Mouse (Mus musculus): ENCODE measurements around the gene Sec11a. TPM values are rescaled to one million over a fixed set of nuclear protein-coding genes. Genes with fewer than 3 reads are reported as not detected.
A peak's percentile ranks its signal among the peaks of the same experiment; 100 is the strongest.

Gene Sec11a
- total and polyA plus RNA-seq, 2 experiments from 2014 or later = 48.1 to 140 TPM

- no peaks in the 10 kb centered on the region for H3K27me3 ChIP-seq (ENCODE audit: insufficient read depth, low read length)
- ATAC-seq (no peak), DNase-seq (ENCODE audit: low spot score) (no peak)
- peaks cover 30% of the 10 kb centered on the region for H3K36me3 ChIP-seq (ENCODE audit: insufficient read depth, low read length)
- H3K9me3 ChIP-seq (ENCODE audit: low read length) = no peaks in the 10 kb centered on the region
- no peak overlapping the region for H3K4me3 ChIP-seq (ENCODE audit: low read length)
- no peaks in the 10 kb centered on the region for H3K4me1 ChIP-seq (ENCODE audit: insufficient read depth, low read length)
- no peak overlapping the region for H3K9ac ChIP-seq (replicated peaks; ENCODE audit: low read length)
- no peak overlapping the region for H3K27ac ChIP-seq
- TF ChIP-seq CTCF (IDR thresholded peaks at IDR 0.05; ENCODE audit: low read depth) = no peak
- 91% methylated on average over 2 of the region's 2 CpGs for WGBS
- no peak overlapping the region for H3K4me2 ChIP-seq (ENCODE audit: low read depth, low read length)
Observed at GRCm38 (mm10) chr7:80868686-80869085, 78.9 kb downstream of the Sec11a start.

- H3K27ac ChIP-seq = no peak overlapping the region
- no peak for TF ChIP-seq CTCF (IDR thresholded peaks at IDR 0.05; ENCODE audit: low read depth)
- H3K9ac ChIP-seq (replicated peaks; ENCODE audit: low read length) = no peak overlapping the region
- H3K9me3 ChIP-seq (ENCODE audit: low read length) = no peaks in the 10 kb centered on the region
- no peaks in the 10 kb centered on the region for H3K27me3 ChIP-seq (ENCODE audit: insufficient read depth, low read length)
- no peak overlapping the region for H3K4me3 ChIP-seq (ENCODE audit: low read length)
- H3K36me3 ChIP-seq (ENCODE audit: insufficient read depth, low read length) = peaks cover 30% of the 10 kb centered on the region
- no peak for ATAC-seq
- no peak overlapping the region for H3K4me2 ChIP-seq (ENCODE audit: low read depth, low read length)
- peaks cover 11% of the 10 kb centered on the region; the same call in 1 of the 2 replicates for H3K4me1 ChIP-seq (ENCODE audit: insufficient read depth, low read length)
- DNase-seq (ENCODE audit: low spot score) = no peak
- 85% methylated on average over 7 of the region's 7 CpGs for WGBS
Observed at GRCm38 (mm10) chr7:80866514-80867147, 80.9 kb downstream of the Sec11a start.

GRCm38 (mm10) chr7:80865521-80865920, 82.1 kb downstream of the Sec11a start:
- H3K4me2 ChIP-seq (ENCODE audit: low read depth, low read length) = no peak overlapping the region
- H3K27me3 ChIP-seq (ENCODE audit: insufficient read depth, low read length) = no peaks in the 10 kb centered on the region
- 93% methylated on average over 7 of the region's 7 CpGs for WGBS
- DNase-seq (ENCODE audit: low spot score) = no peak
- no peak overlapping the region for H3K9ac ChIP-seq (replicated peaks; ENCODE audit: low read length)
- H3K36me3 ChIP-seq (ENCODE audit: insufficient read depth, low read length) = peaks cover 26% of the 10 kb centered on the region
- no peak for ATAC-seq
- no peak overlapping the region for H3K4me3 ChIP-seq (ENCODE audit: low read length)
- no peaks in the 10 kb centered on the region for H3K9me3 ChIP-seq (ENCODE audit: low read length)
- no peak for TF ChIP-seq CTCF (IDR thresholded peaks at IDR 0.05; ENCODE audit: low read depth)
- peaks cover 11% of the 10 kb centered on the region; the same call in 1 of the 2 replicates for H3K4me1 ChIP-seq (ENCODE audit: insufficient read depth, low read length)
- H3K27ac ChIP-seq = no peak overlapping the region

GRCm38 (mm10) chr7:80864831-80865230, 82.7 kb downstream of the Sec11a start:
- ATAC-seq = no peak
- no peak overlapping the region for H3K4me2 ChIP-seq (ENCODE audit: low read depth, low read length)
- H3K27ac ChIP-seq = no peak overlapping the region; the same call in 1 of the 2 replicates

GRCm38 (mm10) chr7:80864151-80864550, 83.4 kb downstream of the Sec11a start:
- no peaks in the 10 kb centered on the region for H3K27me3 ChIP-seq (ENCODE audit: insufficient read depth, low read length)
- H3K4me3 ChIP-seq (ENCODE audit: low read length) = no peak overlapping the region
- no peaks in the 10 kb centered on the region for H3K9me3 ChIP-seq (ENCODE audit: low read length)
- H3K9ac ChIP-seq (replicated peaks; ENCODE audit: low read length) = no peak overlapping the region
- 71% methylated on average over 1 of the region's 1 CpGs for WGBS
- TF ChIP-seq CTCF (IDR thresholded peaks at IDR 0.05; ENCODE audit: low read depth) = no peak
- no peak overlapping the region; the same call in 1 of the 2 replicates for H3K27ac ChIP-seq
- H3K36me3 ChIP-seq (ENCODE audit: insufficient read depth, low read length) = peaks cover 19% of the 10 kb centered on the region
- H3K4me1 ChIP-seq (ENCODE audit: insufficient read depth, low read length) = peaks cover 16% of the 10 kb centered on the region; the same call in 1 of the 2 replicates
- ATAC-seq (no peak), DNase-seq (ENCODE audit: low spot score) (no peak)
- no peak overlapping the region for H3K4me2 ChIP-seq (ENCODE audit: low read depth, low read length)

More at GRCm38 (mm10) chr7:80864831-80865230, 82.7 kb downstream of the Sec11a start:
- DNase-seq (ENCODE audit: low spot score) = no peak
- WGBS = 74% methylated on average over 8 of the region's 8 CpGs
- Histone ChIP-seq H3K4me1 (ENCODE audit: insufficient read depth, low read length) (peaks cover 16% of the 10 kb centered on the region; the same call in 1 of the 2 replicates), H3K9ac (replicated peaks; ENCODE audit: low read length) (no peak overlapping the region), H3K9me3 (ENCODE audit: low read length) (no peaks in the 10 kb centered on the region), H3K27me3 (ENCODE audit: insufficient read depth, low read length) (no peaks in the 10 kb centered on the region), H3K4me3 (ENCODE audit: low read length) (no peak overlapping the region), H3K36me3 (ENCODE audit: insufficient read depth, low read length) (peaks cover 19% of the 10 kb centered on the region)
- no peak for TF ChIP-seq CTCF (IDR thresholded peaks at IDR 0.05; ENCODE audit: low read depth)

- peak overlapping the region; percentile 28; the same call in 1 of the 2 replicates for H3K4me2 ChIP-seq (ENCODE audit: low read depth, low read length)
- no peaks in the 10 kb centered on the region for H3K9me3 ChIP-seq (ENCODE audit: low read length)
- 77% methylated on average over 5 of the region's 5 CpGs for WGBS
- ATAC-seq = no peak
- peaks cover 16% of the 10 kb centered on the region; the same call in 1 of the 2 replicates for H3K4me1 ChIP-seq (ENCODE audit: insufficient read depth, low read length)
- DNase-seq (ENCODE audit: low spot score) = no peak
- H3K27ac ChIP-seq = no peak overlapping the region
- H3K9ac ChIP-seq (replicated peaks; ENCODE audit: low read length) = no peak overlapping the region
- no peaks in the 10 kb centered on the region for H3K27me3 ChIP-seq (ENCODE audit: insufficient read depth, low read length)
- peaks cover 13% of the 10 kb centered on the region for H3K36me3 ChIP-seq (ENCODE audit: insufficient read depth, low read length)
- no peak overlapping the region for H3K4me3 ChIP-seq (ENCODE audit: low read length)
- no peak for TF ChIP-seq CTCF (IDR thresholded peaks at IDR 0.05; ENCODE audit: low read depth)
Observed at GRCm38 (mm10) chr7:80863520-80863919, 84.1 kb downstream of the Sec11a start.

- DNase-seq (ENCODE audit: low spot score) = no peak
- Histone ChIP-seq H3K9me3 (ENCODE audit: low read length) (no peaks in the 10 kb centered on the region), H3K27me3 (ENCODE audit: insufficient read depth, low read length) (no peaks in the 10 kb centered on the region), H3K9ac (replicated peaks; ENCODE audit: low read length) (no peak overlapping the region), H3K4me1 (ENCODE audit: insufficient read depth, low read length) (peaks cover 16% of the 10 kb centered on the region; the same call in 1 of the 2 replicates), H3K36me3 (ENCODE audit: insufficient read depth, low read length) (peaks cover 8% of the 10 kb centered on the region), H3K4me2 (ENCODE audit: low read depth, low read length) (peak overlapping the region; percentile 29; the same call in 1 of the 2 replicates), H3K27ac (no peak overlapping the region), H3K4me3 (ENCODE audit: low read length) (no peak overlapping the region)
- ATAC-seq = no peak
- TF ChIP-seq CTCF (IDR thresholded peaks at IDR 0.05; ENCODE audit: low read depth) = no peak
- 84% methylated on average over 2 of the region's 2 CpGs for WGBS
Observed at GRCm38 (mm10) chr7:80862475-80862874, 85.1 kb downstream of the Sec11a start.
